Mouse (Mus musculus) liver, postnatal 0 days (tissue): Measurements from ENCODE around the gene Klf13. TPM values are rescaled to one million over a fixed set of nuclear protein-coding genes. Genes with fewer than 3 reads are reported as not detected.
A peak's percentile ranks its signal among the peaks of the same experiment; 100 is the strongest.

ENCODE experiments used
- ATAC-seq: fragments of 200-750 bp; cut with Nextera tagmentation; 2 replicates; pipeline ENCODE4 v1.8.0; 2017; ENCODE audit warnings: mild to moderate bottlenecking, moderate library complexity
- DNase-seq: peaks from one replicate; pipeline ENCODE4 v3.0.0-alpha.2; 2016
- H3K27ac ChIP-seq: fragments of 300-500 bp; sonication (generic); 2 replicates; pipeline ENCODE4 v1.5.1; 2014; ENCODE audit warnings: antibody characterized with exemption, moderate library complexity, mild to moderate bottlenecking, low read depth
- H3K27me3 ChIP-seq: fragments of 300-500 bp; sonication (generic); 2 replicates; pipeline ENCODE4 v1.6.1; 2014; ENCODE audit warnings: low read length, control low read depth, mixed read lengths; ENCODE audit not compliant: insufficient read depth
- H3K36me3 ChIP-seq: fragments of 300-500 bp; sonication (generic); replicated peaks from 2 replicates; pipeline ENCODE4 v1.6.1; 2014; ENCODE audit warnings: mild to moderate bottlenecking, control low read depth, low read length, moderate library complexity, mixed read lengths; ENCODE audit not compliant: insufficient read depth
- H3K4me1 ChIP-seq: fragments of 300-500 bp; sonication (generic); 2 replicates; pipeline ENCODE4 v1.6.1; 2014; ENCODE audit warnings: antibody characterized with exemption, mild to moderate bottlenecking, control low read depth; ENCODE audit not compliant: insufficient read depth
- H3K4me2 ChIP-seq: fragments of 300-500 bp; sonication (generic); 2 replicates; pipeline ENCODE4 v1.6.1; 2014; ENCODE audit warnings: low read depth, mild to moderate bottlenecking, low read length, moderate library complexity, mixed read lengths
- H3K4me3 ChIP-seq: fragments of 300-500 bp; sonication (generic); 2 replicates; pipeline ENCODE4 v1.5.1; 2014; ENCODE audit warnings: low read depth, low read length
- H3K9ac ChIP-seq: fragments of 300-500 bp; sonication (generic); replicated peaks from 2 replicates; pipeline ENCODE4 v1.6.1; 2014; ENCODE audit warnings: mild to moderate bottlenecking, moderate library complexity
- H3K9me3 ChIP-seq: fragments of 300-500 bp; sonication (generic); 2 replicates; pipeline ENCODE4 v1.6.1; 2016; ENCODE audit warnings: mild to moderate bottlenecking, control low read depth, low read length, mixed read lengths
- CTCF ChIP-seq: sonication (generic); IDR thresholded peaks from 2 replicates; pipeline ENCODE4 v1.5.1; 2016; ENCODE audit warnings: antibody characterized with exemption, low read depth
- EP300 ChIP-seq: IDR thresholded peaks from 2 replicates; pipeline ENCODE4 v1.6.1; 2016; ENCODE audit warnings: antibody characterized with exemption, low read depth, mild to moderate bottlenecking
- WGBS: fragments of 180-500 bp; shearing (Covaris S2); extraction: QIAGEN DNeasy Blood & Tissue Kit; methylation state at CpG from one replicate; pipeline ENCODE4 v1.1.7; 2014; ENCODE audit not compliant: insufficient replicate concordance; 5-methylcytosine and 5-hydroxymethylcytosine counted together
- polyA plus RNA-seq: library from polyadenylated mRNA; unstranded; fragments of >200 nt; fragmentation: Nextera tagmentation; extraction: Ambion mirVana; gene quantifications from 2 replicates; pipeline ENCODE4 v1.2.1, GENCODE M21; 2015

Gene Klf13
- polyA plus RNA-seq, 1 experiment from 2014 or later, result 25.7 TPM

GRCm38 (mm10) chr7:63963632-63964031, 24.9 kb upstream of the Klf13 start:
- no peak for ATAC-seq
- no peak for DNase-seq
- H3K27me3 ChIP-seq, result no peaks in the 10 kb centered on the region
- H3K9me3 ChIP-seq, result no peaks in the 10 kb centered on the region
- no peak overlapping the region for H3K4me3 ChIP-seq
- TF ChIP-seq CTCF, result no peak
- no peak overlapping the region for H3K4me2 ChIP-seq
- H3K36me3 ChIP-seq, result no peaks in the 10 kb centered on the region
- 68% methylated on average over 5 of the region's 5 CpGs for WGBS
- no peak overlapping the region for H3K9ac ChIP-seq
- H3K4me1 ChIP-seq, result peaks cover 15% of the 10 kb centered on the region
- no peak overlapping the region for H3K27ac ChIP-seq

DNA sequence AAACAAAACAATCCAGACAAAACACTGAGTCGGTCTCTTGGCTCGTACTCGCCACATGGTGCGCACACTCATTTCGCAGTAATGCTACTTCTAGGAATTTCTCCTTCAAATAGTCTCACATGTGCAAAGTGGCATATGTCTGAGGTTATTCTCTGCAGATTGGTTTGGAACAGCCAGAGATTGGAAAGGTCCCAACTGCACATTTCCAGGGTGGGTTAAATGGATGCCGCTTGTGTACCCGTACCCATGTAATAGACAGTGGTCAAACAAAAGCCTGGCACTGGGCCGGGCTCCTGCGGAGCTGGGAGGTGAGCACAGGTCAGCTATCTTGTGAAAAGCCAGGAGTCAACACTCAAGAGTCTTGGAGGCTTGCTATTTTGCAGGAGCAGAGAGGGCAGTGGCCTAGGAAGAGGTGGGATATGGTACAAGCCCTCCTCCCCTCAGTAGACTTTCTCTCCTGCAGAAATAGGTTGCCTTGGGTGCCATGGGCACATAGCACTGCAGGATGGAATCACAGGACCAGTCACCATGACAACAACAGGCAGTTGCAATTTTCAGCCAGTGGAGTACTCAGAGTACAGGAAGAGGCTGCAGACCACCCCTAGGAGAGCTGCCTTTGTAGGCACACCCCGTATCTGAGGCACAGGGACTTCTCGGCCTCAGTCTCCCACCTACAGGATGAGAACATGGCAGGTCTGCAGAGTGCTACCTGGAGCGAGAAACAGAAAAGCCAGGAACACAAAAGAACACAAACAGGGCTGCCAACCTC, 19.3 kb upstream of the Klf13 start:
- Histone ChIP-seq H3K9me3 (no peaks in the 10 kb centered on the region), H3K9ac (no peak overlapping the region), H3K36me3 (no peaks in the 10 kb centered on the region), H3K4me2 (no peak overlapping the region), H3K4me3 (no peak overlapping the region), H3K27ac (no peak overlapping the region), H3K4me1 (peaks cover 25% of the 10 kb centered on the region), H3K27me3 (no peaks in the 10 kb centered on the region)
- ATAC-seq, result no peak
- DNase-seq, result no peak
- WGBS, result 87% methylated on average over 12 of the region's 12 CpGs
- TF ChIP-seq EP300 (no peak), CTCF (no peak)

DNA sequence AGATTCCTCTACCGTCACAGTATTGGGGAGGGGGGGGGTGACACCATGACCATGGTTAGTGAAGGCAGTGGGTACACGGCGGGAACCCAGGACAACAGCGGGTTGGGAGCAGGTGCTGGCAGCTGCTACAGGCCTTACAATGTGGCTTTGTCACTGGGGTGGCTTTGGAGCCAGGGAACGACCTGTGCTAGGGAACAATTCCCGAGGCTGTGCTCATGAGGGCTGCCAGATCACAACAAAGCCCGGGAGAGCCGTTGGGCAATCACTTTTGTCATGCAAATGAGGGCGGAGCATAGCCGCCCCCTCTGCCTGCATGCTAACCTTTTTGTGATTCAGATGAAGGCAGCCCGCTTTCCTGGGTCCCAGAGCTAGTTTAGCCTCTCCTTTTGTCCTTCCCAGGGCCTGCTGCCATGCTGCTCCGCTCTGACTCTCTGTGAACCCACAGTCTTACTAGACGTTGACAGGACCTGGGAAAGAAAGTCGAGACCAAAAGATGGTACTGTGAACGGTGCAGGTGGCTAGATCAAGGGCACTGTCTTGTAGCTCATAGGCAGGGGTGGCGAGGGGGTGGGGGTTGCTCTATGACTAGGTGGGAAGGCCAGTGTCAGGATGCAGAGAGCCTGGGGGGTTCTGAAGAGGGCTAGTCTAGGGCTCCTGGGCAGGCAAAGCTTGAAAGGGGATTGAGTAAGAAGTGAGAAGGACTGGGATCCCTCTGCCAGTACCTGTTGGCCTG, 18.4 kb upstream of the Klf13 start:
- H3K27ac ChIP-seq, result peak overlapping the region; percentile 52; the same call in 1 of the 2 replicates
- TF ChIP-seq CTCF, result no peak
- no peak for TF ChIP-seq EP300
- no peaks in the 10 kb centered on the region for H3K36me3 ChIP-seq
- 52% methylated on average over 16 of the region's 16 CpGs for WGBS
- H3K9me3 ChIP-seq, result no peaks in the 10 kb centered on the region
- H3K9ac ChIP-seq, result no peak overlapping the region
- H3K4me2 ChIP-seq, result no peak overlapping the region
- no peak overlapping the region for H3K4me3 ChIP-seq
- no peak for ATAC-seq
- no peaks in the 10 kb centered on the region for H3K27me3 ChIP-seq
- peaks cover 35% of the 10 kb centered on the region for H3K4me1 ChIP-seq
- no peak for DNase-seq

GRCm38 (mm10) chr7:63956138-63956823, 17.6 kb upstream of the Klf13 start:
- no peaks in the 10 kb centered on the region for H3K9me3 ChIP-seq
- TF ChIP-seq CTCF (no peak), EP300 (peak; percentile 95)
- peaks cover 36% of the 10 kb centered on the region for H3K4me1 ChIP-seq
- 55% methylated on average over 14 of the region's 14 CpGs for WGBS
- H3K27ac ChIP-seq, result peak overlapping the region; percentile 52
- H3K9ac ChIP-seq, result no peak overlapping the region
- DNase-seq (peak; percentile 58), ATAC-seq (peak; percentile 98)
- no peaks in the 10 kb centered on the region for H3K27me3 ChIP-seq
- H3K4me2 ChIP-seq, result peak overlapping the region; percentile 41; the same call in 1 of the 2 replicates
- H3K4me3 ChIP-seq, result no peak overlapping the region
- no peaks in the 10 kb centered on the region for H3K36me3 ChIP-seq

GRCm38 (mm10) chr7:63955440-63955839, 16.7 kb upstream of the Klf13 start:
- Histone ChIP-seq H3K4me3 (no peak overlapping the region), H3K27ac (peak overlapping the region; percentile 35; the same call in 1 of the 2 replicates), H3K27me3 (no peaks in the 10 kb centered on the region), H3K4me2 (no peak overlapping the region), H3K36me3 (no peaks in the 10 kb centered on the region), H3K4me1 (peaks cover 36% of the 10 kb centered on the region), H3K9me3 (no peaks in the 10 kb centered on the region), H3K9ac (0 out of 2 replicates have a peak overlapping the region, but pooled peaks have one; percentile 5)
- WGBS, result 81% methylated on average over 2 of the region's 2 CpGs
- ATAC-seq (no peak), DNase-seq (no peak)
- no peak for TF ChIP-seq EP300
- TF ChIP-seq CTCF, result no peak
